Mouse (Mus musculus) small intestine, adult 2 months (tissue): ENCODE measurements around the gene Jund.

ENCODE experiments used
- CTCF ChIP-seq: fragments of 200-500 bp; IDR thresholded peaks from 2 replicates; pipeline ENCODE4 v1.5.1; 2012; ENCODE audit warnings: low read depth, mild to moderate bottlenecking, control low read depth, inconsistent platforms, low read length, moderate library complexity, mixed read lengths; ENCODE audit not compliant: insufficient replicate concordance, insufficient read length; ENCODE audit errors: extremely low read depth
- POLR2A ChIP-seq: fragments of 200-500 bp; IDR thresholded peaks from 2 replicates; pipeline ENCODE4 v1.6.1; 2012; ENCODE audit warnings: low read depth, mild to moderate bottlenecking, control low read depth, inconsistent platforms, low read length, moderate library complexity

DNA sequence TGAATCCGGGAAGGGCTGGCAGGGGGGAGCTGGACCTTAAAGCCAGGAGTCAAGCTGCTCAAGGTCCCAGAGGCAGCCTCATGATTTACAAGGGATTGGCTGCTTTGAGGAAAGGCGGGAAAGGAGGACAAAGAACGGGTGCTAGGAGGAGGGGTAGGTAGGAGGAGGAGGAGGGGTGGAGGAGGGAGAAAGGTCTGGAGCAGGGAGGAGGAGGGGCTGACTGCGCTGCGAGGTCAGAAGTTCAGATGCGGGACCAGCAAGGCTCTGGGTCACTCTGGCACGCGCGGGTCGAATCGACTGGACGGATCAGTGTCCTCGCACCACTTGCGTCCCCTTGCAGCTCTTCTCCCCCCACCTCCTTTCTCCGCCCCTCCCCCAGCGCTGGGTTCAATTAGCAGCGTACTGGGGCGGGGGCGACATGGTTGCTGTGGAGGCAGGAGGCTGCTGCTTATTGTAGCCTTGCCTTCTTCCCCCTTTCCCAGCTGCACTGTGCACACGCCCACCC lies 7.0 kb upstream of the Jund start:
- TF ChIP-seq CTCF (no peak), POLR2A (no peak)
